Mouse (Mus musculus) brain, embryonic 18.5 days (tissue): ENCODE measurements around the gene Cxcl14.
A peak's percentile ranks its signal among the peaks of the same experiment; 100 is the strongest.

Experiments used
- DNase-seq: peaks from one replicate; pipeline ENCODE4 v3.0.0-alpha.2; 2012; ENCODE audit warnings: low read depth, low spot score

Cxcl14 gene

GRCm38 (mm10) chr13:56289998-56290397, 6.4 kb downstream of the Cxcl14 start:
- no peak for DNase-seq

- no peak for DNase-seq
Observed at GRCm38 (mm10) chr13:56289261-56289660, 7.1 kb downstream of the Cxcl14 start.

- DNase-seq, result no peak
Observed at GRCm38 (mm10) chr13:56288601-56289000, 7.8 kb downstream of the Cxcl14 start.

GRCm38 (mm10) chr13:56287091-56287490, 9.3 kb downstream of the Cxcl14 start:
- no peak for DNase-seq

- DNase-seq, result no peak
Observed at GRCm38 (mm10) chr13:56283321-56283720, 13.0 kb downstream of the Cxcl14 start.

GRCm38 (mm10) chr13:56280356-56280755, 16.0 kb downstream of the Cxcl14 start:
- DNase-seq, result no peak

GRCm38 (mm10) chr13:56279439-56279838, 16.9 kb downstream of the Cxcl14 start:
- peak; percentile 60 for DNase-seq

GRCm38 (mm10) chr13:56275171-56275570, 21.2 kb downstream of the Cxcl14 start:
- no peak for DNase-seq

- no peak for DNase-seq
Observed at GRCm38 (mm10) chr13:56270124-56270523, 26.2 kb downstream of the Cxcl14 start.

GRCm38 (mm10) chr13:56267396-56267795, 29.0 kb downstream of the Cxcl14 start:
- DNase-seq, result no peak

GRCm38 (mm10) chr13:56266435-56266834, 29.9 kb downstream of the Cxcl14 start:
- DNase-seq, result no peak

GRCm38 (mm10) chr13:56265661-56266060, 30.7 kb downstream of the Cxcl14 start:
- DNase-seq, result no peak

GRCm38 (mm10) chr13:56262269-56262668, 34.1 kb downstream of the Cxcl14 start:
- no peak for DNase-seq

GRCm38 (mm10) chr13:56260344-56260780, 36.0 kb downstream of the Cxcl14 start:
- DNase-seq, result no peak

- DNase-seq, result no peak
Observed at GRCm38 (mm10) chr13:56259926-56260250, 36.5 kb downstream of the Cxcl14 start.

GRCm38 (mm10) chr13:56259021-56259925, 37.1 kb downstream of the Cxcl14 start:
- no peak for DNase-seq

GRCm38 (mm10) chr13:56258196-56259020, 37.9 kb downstream of the Cxcl14 start:
- no peak for DNase-seq

- no peak for DNase-seq
Observed at GRCm38 (mm10) chr13:56257469-56258153, 38.7 kb downstream of the Cxcl14 start.

GRCm38 (mm10) chr13:56256716-56257299, 39.5 kb downstream of the Cxcl14 start:
- no peak for DNase-seq

GRCm38 (mm10) chr13:56253379-56253778, 43.0 kb downstream of the Cxcl14 start:
- DNase-seq, result no peak

- DNase-seq, result no peak
Observed at GRCm38 (mm10) chr13:56252783-56253182, 43.6 kb downstream of the Cxcl14 start.
